Mouse (Mus musculus) gastrocnemius, adult 2 months (tissue): Measurements from ENCODE around the gene Hpse2. TPM values are rescaled to one million over a fixed set of nuclear protein-coding genes. Genes with fewer than 3 reads are reported as not detected.

ENCODE experiments used
- DNase-seq: peaks from one replicate; pipeline ENCODE4 v3.0.0; 2022
- H3K27ac ChIP-seq: fragments of 200-600 bp; 2 replicates; pipeline ENCODE4 v1.8.1; 2022; ENCODE audit warnings: mild to moderate bottlenecking
- H3K4me3 ChIP-seq: fragments of 200-600 bp; 2 replicates; pipeline ENCODE4 v1.8.1; 2022; ENCODE audit warnings: mild to moderate bottlenecking, moderate library complexity
- CTCF ChIP-seq: fragments of 200-600 bp; IDR thresholded peaks from 2 replicates; pipeline ENCODE4 v1.8.1; 2022; ENCODE audit warnings: antibody characterized with exemption, mild to moderate bottlenecking, moderate library complexity
- intact Hi-C: fragments of 180-260 bp; cut with DNase I; formaldehyde crosslinking; loops from one replicate; pipeline ENCODE4 v1.15.1; 2025
- total RNA-seq, 2 experiments: library from RNA; stranded (reverse); gene quantifications; 2 replicates each; pipeline ENCODE4 v1.2.3; 2021

The Hpse2 gene
- total RNA-seq, 2 experiments from 2014 or later = not detected

DNA sequence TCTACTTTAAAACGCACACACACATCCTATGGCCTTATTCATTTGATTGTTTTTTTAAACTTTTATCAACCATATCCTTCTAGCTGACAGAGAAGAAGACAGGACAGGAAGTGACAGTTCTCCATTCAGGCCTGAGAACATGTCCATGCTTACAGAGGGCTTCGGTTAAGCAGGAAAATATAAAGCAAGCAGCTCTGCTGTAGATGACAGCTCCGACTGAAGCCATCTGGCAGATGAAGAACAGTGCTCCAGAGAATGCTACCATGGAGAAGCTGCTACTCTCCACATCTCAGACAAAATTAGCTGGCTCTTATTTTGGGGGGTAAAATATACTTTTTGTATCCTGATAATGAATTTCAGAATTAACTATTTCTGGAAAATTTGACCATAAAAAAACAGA is 246.5 kb downstream of the Hpse2 start:
- TF ChIP-seq CTCF = no peak
- intact Hi-C loops = no loop called here
- H3K27ac ChIP-seq = no peak overlapping the region
- no peak overlapping the region for H3K4me3 ChIP-seq
- no peak for DNase-seq

- Histone ChIP-seq H3K4me3 (no peak overlapping the region), H3K27ac (no peak overlapping the region)
- intact Hi-C loops = no loop called here
- DNase-seq = no peak
- TF ChIP-seq CTCF = no peak
Observed at GRCm38 (mm10) chr19:43109796-43110195, 278.4 kb downstream of the Hpse2 start.

DNA sequence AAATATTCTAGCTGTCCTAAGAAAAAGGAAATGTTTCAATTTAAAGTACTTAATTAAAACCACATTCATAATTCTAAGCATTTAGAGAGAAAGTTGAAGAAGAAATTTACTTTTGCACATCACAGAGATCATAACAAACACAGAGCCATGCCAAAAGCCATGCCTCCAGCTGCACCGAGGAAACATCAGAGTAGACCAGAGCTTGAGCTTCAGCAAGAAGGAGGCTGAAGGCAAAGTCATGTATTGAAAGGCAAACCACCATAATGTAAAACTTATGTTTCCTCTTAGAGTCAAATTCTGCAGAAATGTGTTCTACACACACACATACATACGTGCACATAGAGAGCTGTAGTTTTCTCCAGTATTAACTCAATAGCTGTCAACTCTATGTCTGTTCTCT is 291.2 kb downstream of the Hpse2 start:
- no peak for DNase-seq
- intact Hi-C loops = no loop called here
- no peak for TF ChIP-seq CTCF
- no peak overlapping the region for H3K4me3 ChIP-seq
- H3K27ac ChIP-seq = no peak overlapping the region

DNA sequence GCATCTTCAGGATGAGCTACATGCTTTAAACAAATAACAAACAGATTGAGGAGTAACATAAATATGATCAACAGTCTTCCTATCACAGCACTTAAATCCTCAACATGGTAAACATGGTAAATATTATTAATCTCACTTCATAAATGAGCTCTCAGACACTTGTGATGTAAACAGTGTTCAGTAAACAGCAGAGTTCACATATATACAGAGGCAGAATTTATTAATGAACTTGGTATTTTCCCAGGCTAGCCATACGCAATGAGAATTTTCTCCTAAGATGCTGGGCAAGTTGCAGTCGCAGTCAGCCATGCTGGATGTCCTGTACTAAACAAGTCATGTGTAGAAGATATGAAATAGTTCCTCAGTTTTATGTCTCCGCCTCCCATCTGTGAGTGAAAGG is 300.9 kb downstream of the Hpse2 start:
- Histone ChIP-seq H3K27ac (no peak overlapping the region), H3K4me3 (no peak overlapping the region)
- no peak for TF ChIP-seq CTCF
- intact Hi-C loops = no loop called here
- no peak for DNase-seq

GRCm38 (mm10) chr19:43064155-43064554 is 324.0 kb downstream of the Hpse2 start:
- intact Hi-C loops = no loop called here
- Histone ChIP-seq H3K27ac (no peak overlapping the region), H3K4me3 (no peak overlapping the region)
- TF ChIP-seq CTCF = no peak
- no peak for DNase-seq

DNA sequence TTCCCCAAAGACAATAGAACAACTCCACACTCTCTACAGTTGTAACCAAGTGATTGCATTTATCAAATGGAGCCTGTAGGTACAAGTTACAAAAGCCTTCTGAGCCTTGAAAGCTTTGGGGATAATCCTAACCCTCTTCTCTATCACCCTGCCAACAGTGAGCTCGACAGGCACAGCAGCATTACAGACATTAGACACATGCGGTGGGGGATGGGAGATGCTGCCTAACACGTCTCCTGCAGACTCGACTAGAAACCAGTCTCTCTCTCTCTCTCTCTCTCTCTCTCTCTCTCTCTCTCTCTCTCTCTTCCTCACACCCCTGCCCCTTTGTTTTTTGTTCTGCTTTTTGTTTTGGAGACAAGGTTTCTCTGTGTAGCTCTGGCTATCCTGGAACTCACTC is 343.6 kb downstream of the Hpse2 start:
- Histone ChIP-seq H3K27ac (no peak overlapping the region), H3K4me3 (no peak overlapping the region)
- intact Hi-C loops = no loop called here
- no peak for TF ChIP-seq CTCF
- no peak for DNase-seq

GRCm38 (mm10) chr19:43042721-43043120 is 345.4 kb downstream of the Hpse2 start:
- no peak overlapping the region for H3K4me3 ChIP-seq
- TF ChIP-seq CTCF = no peak
- H3K27ac ChIP-seq = no peak overlapping the region
- intact Hi-C loops = no loop called here
- DNase-seq = no peak

DNA sequence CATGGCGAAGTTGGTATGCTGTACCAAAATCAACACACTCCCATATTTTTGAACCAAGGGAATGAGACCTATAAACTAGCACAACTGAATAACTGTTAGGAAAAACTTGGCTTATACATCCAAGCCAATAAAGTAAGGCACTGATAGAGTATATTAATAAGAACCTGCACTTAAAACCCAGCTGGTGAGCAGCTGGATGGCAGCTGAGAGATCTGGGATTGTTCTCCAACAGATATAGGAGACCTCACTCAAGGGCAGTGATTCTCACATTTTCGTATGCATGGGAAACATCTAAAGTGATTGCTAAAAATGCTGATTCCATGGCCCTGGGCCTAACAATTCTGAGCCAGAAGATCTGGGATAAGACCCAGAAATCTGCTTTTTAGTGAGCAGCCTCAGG is 345.9 kb downstream of the Hpse2 start:
- no peak for TF ChIP-seq CTCF
- no peak overlapping the region for H3K4me3 ChIP-seq
- no peak overlapping the region for H3K27ac ChIP-seq
- intact Hi-C loops = no loop called here
- no peak for DNase-seq

- intact Hi-C loops = no loop called here
Observed at GRCm38 (mm10) chr19:43036381-43036780, 351.8 kb downstream of the Hpse2 start.

GRCm38 (mm10) chr19:43027305-43027704 is 360.9 kb downstream of the Hpse2 start:
- DNase-seq = peak; percentile 19
- H3K27ac ChIP-seq = no peak overlapping the region
- peak; percentile 59 for TF ChIP-seq CTCF
- H3K4me3 ChIP-seq = no peak overlapping the region
- intact Hi-C loops = loop anchor here (10.0 kb wide), 1 partner anchor 367 kb away; no protein-coding TSS in a partner anchor

More at GRCm38 (mm10) chr19:43036381-43036780, 351.8 kb downstream of the Hpse2 start:
- no peak overlapping the region for H3K27ac ChIP-seq
- TF ChIP-seq CTCF = no peak
- DNase-seq = no peak
- no peak overlapping the region for H3K4me3 ChIP-seq

GRCm38 (mm10) chr19:43022611-43023173 is 365.5 kb downstream of the Hpse2 start:
- H3K27ac ChIP-seq = no peak overlapping the region
- intact Hi-C loops = loop anchor here (10.0 kb wide), 1 partner anchor 372 kb away; no protein-coding TSS in a partner anchor
- TF ChIP-seq CTCF = no peak

GRCm38 (mm10) chr19:43018792-43019191 is 369.4 kb downstream of the Hpse2 start:
- TF ChIP-seq CTCF = no peak
- intact Hi-C loops = no loop called here
- Histone ChIP-seq H3K4me3 (no peak overlapping the region), H3K27ac (no peak overlapping the region)
- no peak for DNase-seq

More at GRCm38 (mm10) chr19:43022611-43023173, 365.5 kb downstream of the Hpse2 start:
- no peak for DNase-seq
- no peak overlapping the region for H3K4me3 ChIP-seq

DNA sequence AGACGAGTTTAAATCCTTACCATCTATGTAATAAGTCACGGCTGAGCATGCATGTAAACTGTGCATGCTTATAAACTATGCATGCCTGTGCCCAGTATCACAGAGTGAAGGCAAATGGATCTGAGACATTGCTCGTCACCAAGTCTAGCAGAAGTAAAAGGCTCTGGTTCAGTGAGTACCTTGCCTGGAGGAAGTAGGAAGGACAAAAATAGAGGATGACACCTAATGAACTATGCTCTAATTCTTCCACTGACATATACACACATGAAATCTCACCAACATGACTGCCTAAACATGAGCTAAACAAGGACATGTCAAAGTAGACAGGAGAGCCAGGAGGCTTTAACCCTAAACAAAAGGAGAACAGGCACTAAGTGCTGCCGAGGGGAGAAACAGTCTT is 391.7 kb downstream of the Hpse2 start:
- intact Hi-C loops = no loop called here
- H3K27ac ChIP-seq = no peak overlapping the region
- no peak overlapping the region for H3K4me3 ChIP-seq
- TF ChIP-seq CTCF = no peak
- DNase-seq = no peak

GRCm38 (mm10) chr19:42988833-42989232 is 399.3 kb downstream of the Hpse2 start:
- no peak overlapping the region for H3K27ac ChIP-seq
- intact Hi-C loops = no loop called here
- no peak for DNase-seq
- no peak overlapping the region for H3K4me3 ChIP-seq
- no peak for TF ChIP-seq CTCF
